In the genomic region with DNA sequence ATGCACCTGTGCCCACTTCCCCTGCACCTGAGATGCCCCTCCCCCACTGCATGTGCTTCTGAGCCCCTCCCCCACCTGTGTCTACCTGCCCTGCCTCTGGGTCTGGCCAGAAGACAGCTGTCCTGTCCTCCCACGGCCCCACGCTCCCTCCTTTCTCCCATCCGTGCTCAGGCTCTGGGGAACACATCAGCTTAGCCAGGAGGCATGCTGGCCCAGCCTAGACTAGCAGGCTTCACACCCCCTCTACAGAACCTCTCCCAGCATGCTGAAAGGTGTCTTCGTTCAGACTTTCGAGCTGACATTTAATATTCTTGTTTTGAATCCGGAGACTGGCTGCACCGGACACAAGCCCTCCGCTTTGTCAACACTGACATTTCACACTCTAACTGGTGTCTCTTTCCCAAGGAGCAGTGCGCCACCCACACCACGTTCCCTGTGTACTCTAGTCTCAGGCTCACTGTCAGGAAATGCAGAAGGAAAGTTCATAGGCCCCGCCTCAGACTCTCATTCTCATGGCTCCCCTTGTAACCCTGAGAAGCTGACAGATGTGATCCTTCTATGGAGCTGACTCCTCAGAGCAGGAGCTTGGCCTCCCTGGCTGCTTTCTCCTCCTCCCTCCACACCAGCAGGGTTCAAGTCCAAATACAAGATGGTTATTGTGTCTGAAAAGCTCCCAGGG, we compare ENCODE assay signal across 16 mouse cellular contexts. TPM values are rescaled to one million over a fixed set of nuclear protein-coding genes. Genes with fewer than 3 reads are reported as not detected.
DNase-seq lines count a peak whose midpoint lies in the region; ATAC-seq lines count a peak whose summit lies in the region.
"Had no signal": no experiment of that assay in that cellular context is flagged by ENCODE, and none has a peak within 500 bp of the region (broad histone marks: within the 10 kb centered on the region; RNA-seq: fewer than 3 reads in every experiment).

No protein-coding gene starts in this region.

- no peak overlapping the region for H3K9ac ChIP-seq in heart, embryonic 16.5 days (ENCODE audit: low read length)
- H3K9ac ChIP-seq in kidney, embryonic 15.5 days = no peak overlapping the region
- H3K9ac ChIP-seq: liver, embryonic 12.5 days; lung, embryonic 15.5 days; midbrain, embryonic 12.5 days had no signal

- H3K27ac ChIP-seq in heart, embryonic 16.5 days (ENCODE audit: low read length) = no peak overlapping the region
- H3K27ac ChIP-seq in heart, embryonic 10.5 days = no peak overlapping the region
- peak overlapping the region; percentile 54; the same call in 1 of the 2 replicates for H3K27ac ChIP-seq in kidney, embryonic 15.5 days
- H3K27ac ChIP-seq: hindbrain, postnatal 0 days; liver, embryonic 12.5 days; lung, embryonic 15.5 days; midbrain, embryonic 12.5 days had no signal

- no peaks in the 10 kb centered on the region for H3K9me3 ChIP-seq in heart, embryonic 16.5 days (replicated peaks; ENCODE audit: control insufficient read depth, low read length)
- no peaks in the 10 kb centered on the region for H3K9me3 ChIP-seq in heart, embryonic 10.5 days
- no peaks in the 10 kb centered on the region for H3K9me3 ChIP-seq in kidney, embryonic 15.5 days (replicated peaks)
- H3K9me3 ChIP-seq: liver, embryonic 12.5 days; lung, embryonic 15.5 days; midbrain, embryonic 12.5 days had no signal

- 41% methylated on average over 11 of the region's 11 CpGs for WGBS in heart, embryonic 16.5 days
- WGBS in heart, embryonic 10.5 days = 62% methylated on average over 11 of the region's 11 CpGs
- WGBS in kidney, embryonic 15.5 days = 18% methylated on average over 11 of the region's 11 CpGs

- DNase-seq in heart, embryonic 10.5 days (ENCODE audit: low spot score) = no peak
- no peak for DNase-seq in kidney, adult 11 months
- peak; percentile 50 for DNase-seq in testis, postnatal 10 days (ENCODE audit: low spot score)
- no peak for DNase-seq in testis, postnatal 14 days (ENCODE audit: low spot score)
- DNase-seq: adrenal gland, adult 8-10 months; cerebellum, adult 11 months; cerebellum, postnatal 36 days; right cerebral cortex, postnatal 4 days had no signal

- H3K4me3 ChIP-seq in heart, embryonic 16.5 days (ENCODE audit: low read length) = no peak overlapping the region
- H3K4me3 ChIP-seq in heart, embryonic 10.5 days = no peak overlapping the region
- no peak overlapping the region for H3K4me3 ChIP-seq in kidney, embryonic 15.5 days (replicated peaks)
- H3K4me3 ChIP-seq: liver, embryonic 12.5 days; lung, embryonic 15.5 days; midbrain, embryonic 12.5 days had no signal

- ATAC-seq in heart, embryonic 16.5 days (replicated peaks; ENCODE audit: extremely low read depth, insufficient read depth, low FRiP score) = 0 out of 2 replicates have a peak, but pooled peaks have one; percentile 28
- ATAC-seq in kidney, embryonic 15.5 days (replicated peaks; ENCODE audit: low FRiP score) = peak; percentile 40
- ATAC-seq in frontal cortex, adult (ENCODE audit: low TSS enrichment) = no peak
- ATAC-seq: forebrain, embryonic 16.5 days; hindbrain, postnatal 0 days; liver, embryonic 12.5 days had no signal

- H3K36me3 ChIP-seq in heart, embryonic 16.5 days (ENCODE audit: control insufficient read depth, insufficient read depth) = no peaks in the 10 kb centered on the region
- H3K36me3 ChIP-seq in heart, embryonic 10.5 days = no peaks in the 10 kb centered on the region
- H3K36me3 ChIP-seq in kidney, embryonic 15.5 days = no peaks in the 10 kb centered on the region
- H3K36me3 ChIP-seq: liver, embryonic 12.5 days; lung, embryonic 15.5 days; midbrain, embryonic 12.5 days had no signal

- H3K4me1 ChIP-seq in heart, embryonic 16.5 days (ENCODE audit: control insufficient read depth, insufficient read depth, low read length) = peaks cover 7% of the 10 kb centered on the region; the same call in 1 of the 2 replicates
- H3K4me1 ChIP-seq in heart, embryonic 10.5 days = peaks cover 2% of the 10 kb centered on the region; the same call in 1 of the 2 replicates
- peaks cover 38% of the 10 kb centered on the region for H3K4me1 ChIP-seq in kidney, embryonic 15.5 days
- H3K4me1 ChIP-seq: liver, embryonic 12.5 days had no signal

- H3K27me3 ChIP-seq in heart, embryonic 16.5 days (ENCODE audit: control insufficient read depth, insufficient read depth, low read length) = no peaks in the 10 kb centered on the region; the same call in 1 of the 2 replicates
- no peaks in the 10 kb centered on the region for H3K27me3 ChIP-seq in heart, embryonic 10.5 days (ENCODE audit: insufficient read depth, poor library complexity, severe bottlenecking)
- H3K27me3 ChIP-seq in kidney, embryonic 15.5 days = 0 out of 2 replicates have a peak, but pooled peaks cover 4% of the 10 kb centered on the region
- H3K27me3 ChIP-seq: liver, embryonic 12.5 days; midbrain, embryonic 12.5 days had no signal

- H3K4me2 ChIP-seq in heart, embryonic 16.5 days (ENCODE audit: low read depth, low read length) = no peak overlapping the region
- no peak overlapping the region for H3K4me2 ChIP-seq in kidney, embryonic 15.5 days
- H3K4me2 ChIP-seq: liver, embryonic 12.5 days; lung, embryonic 15.5 days; midbrain, embryonic 12.5 days had no signal

RNA-seq across cellular contexts. Expression of gene Sfswap, which starts 40.1 kb away (rescaled TPM):
- polyA plus RNA-seq in heart, embryonic 16.5 days (2015; fragmentation: Nextera tagmentation; extraction: Ambion mirVana) = 22.4 and 24.4 TPM in 2 replicates
- 27.7 and 40.3 TPM in 2 replicates for polyA plus RNA-seq in heart, embryonic 10.5 days (2016; fragmentation: Nextera tagmentation; extraction: Ambion mirVana)
- 45.6 and 46.3 TPM in 2 replicates for polyA plus RNA-seq in kidney, embryonic 15.5 days (2015; fragmentation: Nextera tagmentation; extraction: Ambion mirVana)
